Mouse (Mus musculus) thymus, adult 2 months (tissue): Measurements from ENCODE around the gene Alcam.

ENCODE experiments used
- CTCF ChIP-seq: fragments of 200-500 bp; IDR thresholded peaks from 2 replicates; pipeline ENCODE4 v1.5.1; 2012; ENCODE audit warnings: mild to moderate bottlenecking, control low read depth, low read length, moderate library complexity, borderline replicate concordance; ENCODE audit not compliant: control insufficient read depth, poor library complexity, insufficient read depth; ENCODE audit errors: extremely low read depth
- POLR2A ChIP-seq: fragments of 200-500 bp; IDR thresholded peaks from 2 replicates; pipeline ENCODE4 v1.6.1; 2012; ENCODE audit warnings: mild to moderate bottlenecking, low read length, control low read depth, moderate library complexity; ENCODE audit not compliant: control insufficient read depth, poor library complexity, insufficient read depth; ENCODE audit errors: extremely low read depth

DNA sequence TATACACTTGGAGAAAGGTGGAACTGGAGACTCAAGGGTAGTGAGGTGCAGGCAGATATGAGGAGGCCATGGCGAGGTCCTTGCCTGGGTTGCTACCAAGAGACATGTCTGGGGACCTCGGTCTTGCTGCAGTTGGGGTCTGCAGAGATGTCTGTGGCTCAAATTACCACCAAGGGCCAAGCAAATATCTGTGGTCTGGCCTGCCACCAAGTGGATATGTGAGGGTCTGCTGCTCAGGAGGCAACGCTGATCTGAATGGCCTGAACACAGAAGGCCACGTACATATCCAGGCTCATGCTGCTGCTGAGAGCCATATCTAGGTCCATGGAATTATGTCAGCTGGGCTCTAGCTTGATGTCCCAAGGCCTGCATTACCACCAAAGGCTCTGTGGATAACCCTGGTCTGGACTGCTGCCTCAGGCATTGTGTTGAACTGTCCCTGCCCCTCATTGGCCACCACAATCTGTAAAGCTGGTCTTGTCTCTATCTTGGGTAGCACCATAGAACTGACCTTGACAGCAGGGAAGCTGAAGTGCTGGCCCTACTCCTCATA lies 210.4 kb downstream of the Alcam start:
- TF ChIP-seq POLR2A, result no peak
- TF ChIP-seq CTCF, result no peak
